30 mouse cellular contexts compared by ENCODE assay signal in the genomic region with DNA sequence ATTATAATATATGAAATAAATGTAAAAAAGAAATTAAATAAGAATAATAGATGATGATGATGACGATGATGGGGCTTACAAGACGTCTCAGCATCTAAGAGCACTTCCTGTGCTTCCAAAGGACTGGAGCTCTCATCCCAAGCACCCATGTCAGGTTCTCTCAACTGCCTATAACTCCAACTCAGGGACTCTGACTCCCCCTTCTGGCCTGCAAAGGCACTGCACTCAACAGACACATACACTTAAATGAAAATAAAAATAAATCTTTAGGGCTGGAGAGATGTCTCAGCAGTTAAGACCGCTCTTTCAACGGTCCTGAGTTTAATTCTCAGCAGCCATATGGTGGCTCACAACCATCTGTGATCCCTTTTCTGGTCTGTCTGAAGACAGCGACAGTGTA. TPM values are rescaled to one million over a fixed set of nuclear protein-coding genes. Genes with fewer than 3 reads are reported as not detected.
DNase-seq lines count a peak whose midpoint lies in the region; ATAC-seq and TF ChIP-seq lines count a peak whose summit lies in the region.
"Had no signal": no experiment of that assay in that cellular context is flagged by ENCODE, and none has a peak within 500 bp of the region (broad histone marks: within the 10 kb centered on the region; RNA-seq: fewer than 3 reads in every experiment).

No protein-coding gene starts in this region.

- DNase-seq in heart, adult 2 months = no peak
- DNase-seq in heart, postnatal 25 days (ENCODE audit: low spot score) = no peak
- no peak for DNase-seq in liver, embryonic 14.5 days (ENCODE audit: low read depth in 3 of 3, low spot score in 3 of 3)
- no peak for DNase-seq in liver
- no peak for DNase-seq in midbrain, embryonic 14.5 days
- no peak for DNase-seq in left cerebral cortex, adult 18-20 months (ENCODE audit: low spot score in 2 of 2)
- DNase-seq: adrenal gland, postnatal 36 days; cerebellum, adult 11-12 months; cerebellum, postnatal 14 days; gastrocnemius, postnatal 10 days; heart, adult 11 months; heart, postnatal 10 days; kidney, adult 2 months; kidney, postnatal 10 days; layer of hippocampus, postnatal 36 days; lung, adult 2 months; lung, postnatal 36 days; right cerebral cortex, postnatal 14 days; spleen, adult 18-20 months; thymus, postnatal 25 days had no signal

- H3K4me3 ChIP-seq in heart, adult 2 months = no peak overlapping the region
- H3K4me3 ChIP-seq in liver, embryonic 14.5 days (ENCODE audit: insufficient read depth in 1 of 2, low read depth in 2 of 2, low read length in 2 of 2) = no peak overlapping the region
- H3K4me3 ChIP-seq in ES-Bruce4 (ENCODE audit: low read depth, low read length) = no peak overlapping the region
- no peak overlapping the region for H3K4me3 ChIP-seq in bone marrow, adult 2 months (replicated peaks; ENCODE audit: control insufficient read depth, low read depth, low read length)
- no peak overlapping the region for H3K4me3 ChIP-seq in midbrain, embryonic 14.5 days (replicated peaks; ENCODE audit: low read depth, low read length)
- H3K4me3 ChIP-seq: embryonic facial prominence, embryonic 12.5 days; erythroblast, embryonic 14.5 days; forebrain, embryonic 13.5 days; heart, embryonic 12.5 days; limb, embryonic 10.5 days; megakaryocyte, embryonic 14.5 days; midbrain, embryonic 13.5 days had no signal

- 87% methylated on average over 5 of the region's 5 CpGs for WGBS in heart, adult 2 months
- WGBS in liver, embryonic 14.5 days (ENCODE audit: insufficient replicate concordance) = 68% methylated on average over 5 of the region's 5 CpGs
- WGBS in bone marrow, adult 2 months = 84% methylated on average over 5 of the region's 5 CpGs
- WGBS in midbrain, embryonic 14.5 days = 92% methylated on average over 5 of the region's 5 CpGs

- intact Hi-C loops in heart, adult 2 months (cut with DNase I) = no loop called here
- intact Hi-C loops in heart, postnatal 25 days (cut with DNase I) = no loop called here

- no peaks in the 10 kb centered on the region for H3K4me1 ChIP-seq in heart, adult 2 months (ENCODE audit: control insufficient read depth, insufficient read depth, low read length)
- no peaks in the 10 kb centered on the region for H3K4me1 ChIP-seq in liver, embryonic 14.5 days (replicated peaks; ENCODE audit: control insufficient read depth in 2 of 2, insufficient read depth in 2 of 2, low read length in 1 of 2)
- no peaks in the 10 kb centered on the region for H3K4me1 ChIP-seq in ES-Bruce4 (ENCODE audit: control insufficient read depth, insufficient read depth, low read length)
- H3K4me1 ChIP-seq in bone marrow, adult 2 months (ENCODE audit: control insufficient read depth, insufficient read depth, low read length) = no peaks in the 10 kb centered on the region
- no peaks in the 10 kb centered on the region for H3K4me1 ChIP-seq in midbrain, embryonic 14.5 days (ENCODE audit: control insufficient read depth, insufficient read depth, low read length)
- H3K4me1 ChIP-seq: embryonic facial prominence, embryonic 12.5 days; forebrain, embryonic 13.5 days; heart, embryonic 12.5 days; limb, embryonic 10.5 days; megakaryocyte, embryonic 14.5 days; midbrain, embryonic 13.5 days had no signal

- no peak overlapping the region for H3K9ac ChIP-seq in heart, adult 2 months (ENCODE audit: low read depth, low read length)
- H3K9ac ChIP-seq in liver, embryonic 14.5 days (replicated peaks) = no peak overlapping the region
- no peak overlapping the region for H3K9ac ChIP-seq in ES-Bruce4 (ENCODE audit: low read depth, poor library complexity, severe bottlenecking)
- H3K9ac ChIP-seq in midbrain, embryonic 14.5 days (replicated peaks; ENCODE audit: low read length) = no peak overlapping the region
- H3K9ac ChIP-seq: embryonic facial prominence, embryonic 12.5 days; forebrain, embryonic 13.5 days; heart, embryonic 12.5 days; midbrain, embryonic 13.5 days had no signal

- no peaks in the 10 kb centered on the region for H3K27me3 ChIP-seq in heart, adult 2 months (ENCODE audit: control insufficient read depth, insufficient read depth, low read length)
- no peaks in the 10 kb centered on the region for H3K27me3 ChIP-seq in liver, embryonic 14.5 days (ENCODE audit: control insufficient read depth, insufficient read depth, low read length)
- no peaks in the 10 kb centered on the region for H3K27me3 ChIP-seq in ES-Bruce4 (ENCODE audit: control insufficient read depth, insufficient read depth, low read length, poor library complexity, severe bottlenecking)
- H3K27me3 ChIP-seq in midbrain, embryonic 14.5 days (ENCODE audit: control insufficient read depth, insufficient read depth, low read length) = no peaks in the 10 kb centered on the region
- H3K27me3 ChIP-seq: embryonic facial prominence, embryonic 12.5 days; forebrain, embryonic 13.5 days; heart, embryonic 12.5 days; midbrain, embryonic 13.5 days had no signal

- no peak for TF ChIP-seq POLR2A in heart, adult 2 months (IDR thresholded peaks at IDR 0.05; ENCODE audit: insufficient read depth, low read depth, low read length)
- TF ChIP-seq POLR2A in ES-Bruce4 (IDR thresholded peaks at IDR 0.05; ENCODE audit: insufficient read depth, low read length) = no peak
- no peak for TF ChIP-seq POLR2A in bone marrow, adult 2 months (IDR thresholded peaks at IDR 0.05; ENCODE audit: borderline replicate concordance, control insufficient read depth, low read depth, low read length)

- TF ChIP-seq EP300 in heart, adult 2 months (IDR thresholded peaks at IDR 0.05; ENCODE audit: insufficient read depth, low read depth, low read length) = no peak
- TF ChIP-seq EP300 in liver, embryonic 14.5 days (IDR thresholded peaks at IDR 0.05; ENCODE audit: low read depth) = no peak
- TF ChIP-seq EP300 in ES-Bruce4 (IDR thresholded peaks at IDR 0.05; ENCODE audit: insufficient read depth, low read depth, low read length) = no peak

- no peaks in the 10 kb centered on the region for H3K36me3 ChIP-seq in heart, adult 2 months (ENCODE audit: control insufficient read depth, insufficient read depth, low read length)
- H3K36me3 ChIP-seq in liver, embryonic 14.5 days (replicated peaks; ENCODE audit: control insufficient read depth, insufficient read depth, low read depth) = no peaks in the 10 kb centered on the region
- H3K36me3 ChIP-seq in ES-Bruce4 (ENCODE audit: control insufficient read depth, insufficient read depth, low read length, poor library complexity, severe bottlenecking) = no peaks in the 10 kb centered on the region
- H3K36me3 ChIP-seq in midbrain, embryonic 14.5 days (ENCODE audit: control insufficient read depth, insufficient read depth, low read length) = no peaks in the 10 kb centered on the region
- H3K36me3 ChIP-seq: embryonic facial prominence, embryonic 12.5 days; heart, embryonic 12.5 days; limb, embryonic 10.5 days; midbrain, embryonic 13.5 days had no signal

- no peak for ATAC-seq in liver, embryonic 14.5 days (ENCODE audit: insufficient read depth)
- no peak for ATAC-seq in midbrain, embryonic 14.5 days (ENCODE audit: low FRiP score, low TSS enrichment)
- ATAC-seq: CD4-positive, CD25-positive, alpha-beta regulatory T cell, adult 4 months; forebrain, embryonic 13.5 days; midbrain, embryonic 13.5 days had no signal

- H3K9me3 ChIP-seq in liver, embryonic 14.5 days (ENCODE audit: control insufficient read depth, low read length) = no peaks in the 10 kb centered on the region
- H3K9me3 ChIP-seq in ES-Bruce4 (replicated peaks; ENCODE audit: control insufficient read depth, insufficient read depth, low read length, poor library complexity, severe bottlenecking) = no peaks in the 10 kb centered on the region
- H3K9me3 ChIP-seq in midbrain, embryonic 14.5 days (ENCODE audit: control insufficient read depth, low read length) = no peaks in the 10 kb centered on the region
- H3K9me3 ChIP-seq: embryonic facial prominence, embryonic 12.5 days; forebrain, embryonic 13.5 days; limb, embryonic 10.5 days; midbrain, embryonic 13.5 days had no signal

- H3K4me2 ChIP-seq in liver, embryonic 14.5 days (ENCODE audit: low read depth) = no peak overlapping the region
- H3K4me2 ChIP-seq in midbrain, embryonic 14.5 days (ENCODE audit: low read length) = no peak overlapping the region
- H3K4me2 ChIP-seq: embryonic facial prominence, embryonic 12.5 days; forebrain, embryonic 13.5 days; heart, embryonic 12.5 days; midbrain, embryonic 13.5 days had no signal

- no peaks in the 10 kb centered on the region for H3K79me2 ChIP-seq in heart, adult 2 months (replicated peaks; ENCODE audit: control insufficient read depth, insufficient read depth, low read length)

- 0 out of 2 replicates have a peak, but pooled peaks have one; percentile 13 for TF ChIP-seq CTCF in heart, adult 2 months (IDR thresholded peaks at IDR 0.05)
- peak; percentile 61 for TF ChIP-seq CTCF in liver, embryonic 14.5 days (IDR thresholded peaks at IDR 0.05; ENCODE audit: low read depth)
- peak; percentile 29 for TF ChIP-seq CTCF in ES-Bruce4 (IDR thresholded peaks at IDR 0.05; ENCODE audit: low read depth, low read length)
- TF ChIP-seq CTCF in bone marrow, adult 2 months (IDR thresholded peaks at IDR 0.05; ENCODE audit: control insufficient read depth, insufficient read depth, low read length) = 0 out of 2 replicates have a peak, but pooled peaks have one; percentile 2

- no peak overlapping the region for H3K27ac ChIP-seq in heart, adult 2 months
- no peak overlapping the region for H3K27ac ChIP-seq in liver, embryonic 14.5 days
- H3K27ac ChIP-seq in ES-Bruce4 (ENCODE audit: insufficient read depth, low read length) = no peak overlapping the region
- H3K27ac ChIP-seq in bone marrow, adult 2 months (ENCODE audit: control insufficient read depth, insufficient read depth, low read depth, low read length, poor library complexity) = no peak overlapping the region
- no peak overlapping the region for H3K27ac ChIP-seq in midbrain, embryonic 14.5 days (replicated peaks; ENCODE audit: low read depth, low read length)
- H3K27ac ChIP-seq: embryonic facial prominence, embryonic 12.5 days; forebrain, embryonic 13.5 days; limb, embryonic 10.5 days; midbrain, embryonic 13.5 days had no signal

RNA-seq across cellular contexts. Expression of a gene that starts 16.8 kb away (rescaled TPM):
- total RNA-seq in heart, adult 2 months (2021) = 10 to 100 TPM; 88.2 to 99.2 TPM
- 44.4 and 58.1 TPM in 2 replicates for polyA plus RNA-seq in heart, adult 2 months (2012; rRNA removed)
- total RNA-seq in heart, postnatal 25 days (2021) = 100 to 1,000 TPM in 1 of 2 experiments, 10 to 100 TPM in 1; 94.6 to 110 TPM
- polyA plus RNA-seq in liver, embryonic 14.5 days (2012; rRNA removed) = 221 and 273 TPM in 2 replicates
- 461 and 495 TPM in 2 replicates for polyA plus RNA-seq in liver, embryonic 14.5 days (2014; fragmentation: Nextera tagmentation; extraction: Ambion mirVana)
- polyA plus RNA-seq in ES-Bruce4 (2011; ENCODE audit: insufficient read depth, insufficient read length, low read depth, missing spikeins) = 669 and 685 TPM in 2 replicates
- 135 and 227 TPM in 2 replicates for polyA plus RNA-seq in bone marrow, adult 2 months (2011; ENCODE audit: insufficient read depth, insufficient read length, low replicate concordance, missing spikeins)
- 391 and 451 TPM in 2 replicates for polyA plus RNA-seq in midbrain, embryonic 14.5 days (2014; fragmentation: Nextera tagmentation; extraction: Ambion mirVana)
- total RNA-seq in left cerebral cortex, adult 18-20 months (2021) = 100 to 1,000 TPM; 164 to 178 TPM

RNA-seq across cellular contexts. Expression of a gene that starts 28.3 kb away (rescaled TPM):
- total RNA-seq in heart, adult 2 months (2021) = 10 to 100 TPM; 12.0 to 14.2 TPM
- 17.1 and 24.2 TPM in 2 replicates for polyA plus RNA-seq in heart, adult 2 months (2012; rRNA removed)
- total RNA-seq in heart, postnatal 25 days (2021) = 10 to 100 TPM; 12.6 to 14.2 TPM
- 66.6 and 75.0 TPM in 2 replicates for polyA plus RNA-seq in liver, embryonic 14.5 days (2012; rRNA removed)
- polyA plus RNA-seq in liver, embryonic 14.5 days (2014; fragmentation: Nextera tagmentation; extraction: Ambion mirVana) = 68.1 and 74.2 TPM in 2 replicates
- polyA plus RNA-seq in ES-Bruce4 (2011; ENCODE audit: insufficient read depth, insufficient read length, low read depth, missing spikeins) = 19.8 and 25.9 TPM in 2 replicates
- polyA plus RNA-seq in bone marrow, adult 2 months (2011; ENCODE audit: insufficient read depth, insufficient read length, low replicate concordance, missing spikeins) = 61.5 and 90.6 TPM in 2 replicates
- 10.4 and 15.6 TPM in 2 replicates for polyA plus RNA-seq in midbrain, embryonic 14.5 days (2014; fragmentation: Nextera tagmentation; extraction: Ambion mirVana)
- total RNA-seq in left cerebral cortex, adult 18-20 months (2021) = 10 to 100 TPM; 16.8 to 22.6 TPM

RNA-seq across cellular contexts. Expression of a gene that starts 59.9 kb away (rescaled TPM):
- total RNA-seq in heart, adult 2 months (2021) = 1 to 10 TPM; 4.1 to 4.8 TPM
- polyA plus RNA-seq in heart, adult 2 months (2012; rRNA removed) = 5.5 and 5.6 TPM in 2 replicates
- total RNA-seq in heart, postnatal 25 days (2021) = 1 to 10 TPM; 5.4 to 5.5 TPM
- 0.09 and 0.13 TPM in 2 replicates for polyA plus RNA-seq in liver, embryonic 14.5 days (2012; rRNA removed)
- polyA plus RNA-seq in liver, embryonic 14.5 days (2014; fragmentation: Nextera tagmentation; extraction: Ambion mirVana) = 0.09 and 0.14 TPM in 2 replicates
- not detected in 2 replicates for polyA plus RNA-seq in ES-Bruce4 (2011; ENCODE audit: insufficient read depth, insufficient read length, low read depth, missing spikeins)
- polyA plus RNA-seq in bone marrow, adult 2 months (2011; ENCODE audit: insufficient read depth, insufficient read length, low replicate concordance, missing spikeins) = 0.47 and 1.7 TPM in 2 replicates
- 0.07 and 0.19 TPM in 2 replicates for polyA plus RNA-seq in midbrain, embryonic 14.5 days (2014; fragmentation: Nextera tagmentation; extraction: Ambion mirVana)
- total RNA-seq in left cerebral cortex, adult 18-20 months (2021) = 1 to 10 TPM; 2.8 TPM
- polyA plus RNA-seq: erythroblast, embryonic 14.5 days; limb, embryonic 10.5 days had no signal

Comparison
In these comparisons a context has a peak if more than half of its experiments do, and no peak if none do; other contexts are left out.
1. CTCF ChIP-seq: peak in every context shown above with its lines; median percentile 61 in liver, embryonic 14.5 days; 29 in ES-Bruce4; 13 in heart, adult 2 months; 2 in bone marrow, adult 2 months.